Mouse (Mus musculus) spleen, postnatal 4 days (tissue): ENCODE measurements around the gene Nanos3.
A peak's percentile ranks its signal among the peaks of the same experiment; 100 is the strongest.

Source experiments
- DNase-seq, 2 experiments: peaks; one replicate each; pipeline ENCODE4 v3.0.0; 2022; ENCODE audit warnings: low spot score in 2 of 2

The Nanos3 gene

GRCm38 (mm10) chr8:84184085-84185043 is 653 bp downstream of the Nanos3 start:
- DNase-seq, result peak in 1 of 2 experiments; percentile 70

GRCm38 (mm10) chr8:84183261-84184084 is 1.5 kb downstream of the Nanos3 start:
- peak in 1 of 2 experiments; percentile 71 for DNase-seq

GRCm38 (mm10) chr8:84182833-84183232 is 2.2 kb downstream of the Nanos3 start:
- peak in 1 of 2 experiments; percentile 57 for DNase-seq

- DNase-seq, result peak in 1 of 2 experiments; percentile 18
These were observed 4.4 kb downstream of the Nanos3 start for GRCm38 (mm10) chr8:84180530-84181190.

GRCm38 (mm10) chr8:84179946-84180345 is 5.1 kb downstream of the Nanos3 start:
- no peak for DNase-seq

GRCm38 (mm10) chr8:84178592-84178991 is 6.4 kb downstream of the Nanos3 start:
- DNase-seq, result no peak

- DNase-seq, result no peak
These were observed 7.6 kb downstream of the Nanos3 start for GRCm38 (mm10) chr8:84177405-84177804.

- no peak for DNase-seq
These were observed 8.5 kb downstream of the Nanos3 start for GRCm38 (mm10) chr8:84176560-84176959.

- no peak for DNase-seq
These were observed 11.2 kb downstream of the Nanos3 start for GRCm38 (mm10) chr8:84173861-84174260.

GRCm38 (mm10) chr8:84170096-84170495 is 14.9 kb downstream of the Nanos3 start:
- no peak for DNase-seq

GRCm38 (mm10) chr8:84167696-84168095 is 17.3 kb downstream of the Nanos3 start:
- no peak for DNase-seq

- no peak for DNase-seq
These were observed 27.4 kb downstream of the Nanos3 start for GRCm38 (mm10) chr8:84157620-84158019.

GRCm38 (mm10) chr8:84149181-84149580 is 35.8 kb downstream of the Nanos3 start:
- no peak for DNase-seq

GRCm38 (mm10) chr8:84148531-84148850 is 36.5 kb downstream of the Nanos3 start:
- no peak for DNase-seq

- peak; percentile 88 to 93 for DNase-seq
These were observed 37.1 kb downstream of the Nanos3 start, which contains the start of the genes Cc2d1a and 4930432K21Rik for GRCm38 (mm10) chr8:84147769-84148530. TSS of gene Cc2d1a (minus strand) at chr8:84147936. TSS of gene 4930432K21Rik (plus strand) at chr8:84148025.

- peak in 1 of 2 experiments; percentile 33 for DNase-seq
These were observed 37.7 kb downstream of the Nanos3 start for GRCm38 (mm10) chr8:84147324-84147766.

GRCm38 (mm10) chr8:84144636-84145245 is 40.3 kb downstream of the Nanos3 start:
- no peak for DNase-seq

- no peak for DNase-seq
These were observed 44.2 kb downstream of the Nanos3 start for GRCm38 (mm10) chr8:84140838-84141237.

GRCm38 (mm10) chr8:84137848-84138247 is 47.2 kb downstream of the Nanos3 start:
- DNase-seq, result no peak

- peak in 1 of 2 experiments; percentile 11 for DNase-seq
These were observed 52.8 kb downstream of the Nanos3 start for GRCm38 (mm10) chr8:84132225-84132624.
